Mouse (Mus musculus): ENCODE data around the gene Olfr491. TPM values are rescaled to one million over a fixed set of nuclear protein-coding genes. Genes with fewer than 3 reads are reported as not detected.

Gene Olfr491
- total and polyA plus RNA-seq, 3 experiments: not detected

DNA sequence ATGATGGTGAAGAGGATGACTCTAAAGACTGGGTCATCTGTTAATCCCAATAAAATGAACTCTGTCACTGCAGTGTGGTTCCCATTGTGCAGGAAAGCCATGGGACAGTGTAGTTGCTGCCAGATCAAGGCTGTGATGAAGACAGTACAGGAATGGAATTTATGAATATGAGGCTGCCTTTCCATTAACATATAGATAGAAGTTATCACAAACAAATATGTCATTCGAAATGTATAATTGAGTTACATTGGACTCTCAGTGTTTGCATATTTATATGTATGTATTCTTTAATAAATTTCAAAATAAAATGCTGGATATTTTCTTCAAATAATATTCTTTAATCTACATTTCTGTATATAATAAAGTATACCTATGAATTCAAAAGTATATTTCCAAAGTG is 33.6 kb downstream of the Olfr491 start, which contains the start of gene Olfr493:
Gene Olfr493, minus strand, starts transcription at position 101 of the 400 bp plus-strand sequence.
- no peak for DNase-seq (ENCODE audit: low read depth, low spot score)
- H3K9me3 ChIP-seq (replicated peaks; ENCODE audit: insufficient read depth, low read length): no peaks in the 10 kb centered on the region
- no peaks in the 10 kb centered on the region for H3K36me3 ChIP-seq (ENCODE audit: control insufficient read depth in 1 of 2, insufficient read depth in 2 of 2, low read length in 2 of 2)
- H3K27me3 ChIP-seq (ENCODE audit: control insufficient read depth in 1 of 2, insufficient read depth in 2 of 2, low read length in 2 of 2): no peaks in the 10 kb centered on the region
- no peaks in the 10 kb centered on the region for H3K79me2 ChIP-seq (ENCODE audit: control insufficient read depth, insufficient read depth, low read length, poor library complexity)
- no peak within 1 kb of the TSS for H3K9ac ChIP-seq (ENCODE audit: control insufficient read depth, low read depth, low read length, poor library complexity, severe bottlenecking)
- no peaks in the 10 kb centered on the region for H3K4me1 ChIP-seq (ENCODE audit: control insufficient read depth in 1 of 2, insufficient read depth in 2 of 2, low read length in 2 of 2)
- H3K4me3 ChIP-seq (ENCODE audit: control insufficient read depth in 1 of 2, insufficient read depth in 1 of 2, low read depth in 2 of 2, low read length in 2 of 2): no peak within 1 kb of the TSS
- no peak within 1 kb of the TSS for H3K27ac ChIP-seq (ENCODE audit: control insufficient read depth, low read depth, low read length)
- no peak for TF ChIP-seq KAT2A (conservative IDR thresholded peaks at IDR 0.05; ENCODE audit: low read depth, low read length)
- no peak for TF ChIP-seq SIN3A (IDR thresholded peaks at IDR 0.05; ENCODE audit: low read length)
- TF ChIP-seq ZMIZ1 (IDR thresholded peaks at IDR 0.05; ENCODE audit: low read depth, low read length): no peak
- TF ChIP-seq MYC (IDR thresholded peaks at IDR 0.05; ENCODE audit: low read depth, low read length): no peak
- TF ChIP-seq E2F4 (IDR thresholded peaks at IDR 0.05; ENCODE audit: borderline replicate concordance, low read depth, low read length): no peak
- no peak for TF ChIP-seq MAX (IDR thresholded peaks at IDR 0.05; ENCODE audit: low read length)

- Histone ChIP-seq H3K27me3 (ENCODE audit: control insufficient read depth in 1 of 2, insufficient read depth in 2 of 2, low read length in 2 of 2) (no peaks in the 10 kb centered on the region), H3K79me2 (ENCODE audit: control insufficient read depth, insufficient read depth, low read length, poor library complexity) (no peaks in the 10 kb centered on the region), H3K9ac (ENCODE audit: control insufficient read depth, low read depth, low read length, poor library complexity, severe bottlenecking) (no peak within 1 kb of the TSS), H3K9me3 (replicated peaks; ENCODE audit: insufficient read depth, low read length) (no peaks in the 10 kb centered on the region), H3K4me3 (ENCODE audit: control insufficient read depth in 1 of 2, insufficient read depth in 1 of 2, low read depth in 2 of 2, low read length in 2 of 2) (no peak within 1 kb of the TSS), H3K27ac (ENCODE audit: control insufficient read depth, low read depth, low read length) (no peak within 1 kb of the TSS), H3K36me3 (ENCODE audit: control insufficient read depth in 1 of 2, insufficient read depth in 2 of 2, low read length in 2 of 2) (no peaks in the 10 kb centered on the region), H3K4me1 (ENCODE audit: control insufficient read depth in 1 of 2, insufficient read depth in 2 of 2, low read length in 2 of 2) (no peaks in the 10 kb centered on the region)
- no peak for DNase-seq (ENCODE audit: low read depth, low spot score)
- no peak for TF ChIP-seq HCFC1 (IDR thresholded peaks at IDR 0.05; ENCODE audit: low read depth, low read length)
- TF ChIP-seq GABPA (IDR thresholded peaks at IDR 0.05; ENCODE audit: low read depth, low read length): no peak
- no peak for TF ChIP-seq MXI1 (IDR thresholded peaks at IDR 0.05; ENCODE audit: low read depth, low read length)
- TF ChIP-seq ZMIZ1 (IDR thresholded peaks at IDR 0.05; ENCODE audit: low read depth, low read length): no peak
- TF ChIP-seq TBP (IDR thresholded peaks at IDR 0.05; ENCODE audit: low read depth, low read length): no peak
Observed at GRCm38 (mm10) chr7:108365035-108365434, 51.8 kb downstream of the Olfr491 start, which contains the start of gene Olfr494. Gene Olfr494 (plus strand): TSS chr7:108365335.

Other genes starting within 250 kb of the Olfr491 start
- not detected in 2 replicates for gene Olfr480, start 246.1 kb upstream of the Olfr491 start, total RNA-seq (2012; rRNA removed)
- gene Olfr480, start 246.1 kb upstream of the Olfr491 start, polyA plus RNA-seq (2012; ENCODE audit: insufficient read depth in 1 of 2, insufficient read length in 2 of 2, low read depth in 1 of 2, low replicate concordance in 2 of 2, missing spikeins in 1 of 2): not detected
- gene Olfr481, start 233.6 kb upstream of the Olfr491 start, total RNA-seq (2012; rRNA removed): not detected in 2 replicates
- gene Olfr481, start 233.6 kb upstream of the Olfr491 start, polyA plus RNA-seq (2012; ENCODE audit: insufficient read depth in 1 of 2, insufficient read length in 2 of 2, low read depth in 1 of 2, low replicate concordance in 2 of 2, missing spikeins in 1 of 2): not detected
- not detected in 2 replicates for gene Olfr482, start 215.9 kb upstream of the Olfr491 start, total RNA-seq (2012; rRNA removed)
- not detected for gene Olfr482, start 215.9 kb upstream of the Olfr491 start, polyA plus RNA-seq (2012; ENCODE audit: insufficient read depth in 1 of 2, insufficient read length in 2 of 2, low read depth in 1 of 2, low replicate concordance in 2 of 2, missing spikeins in 1 of 2)
- gene Olfr483, start 212.6 kb upstream of the Olfr491 start, total RNA-seq (2012; rRNA removed): not detected in 2 replicates
- not detected for gene Olfr483, start 212.6 kb upstream of the Olfr491 start, polyA plus RNA-seq (2012; ENCODE audit: insufficient read depth in 1 of 2, insufficient read length in 2 of 2, low read depth in 1 of 2, low replicate concordance in 2 of 2, missing spikeins in 1 of 2)
- not detected in 2 replicates for gene Olfr484, start 186.0 kb upstream of the Olfr491 start, total RNA-seq (2012; rRNA removed)
- gene Olfr484, start 186.0 kb upstream of the Olfr491 start, polyA plus RNA-seq (2012; ENCODE audit: insufficient read depth in 1 of 2, insufficient read length in 2 of 2, low read depth in 1 of 2, low replicate concordance in 2 of 2, missing spikeins in 1 of 2): not detected
- not detected in 2 replicates for gene Olfr485, start 153.6 kb upstream of the Olfr491 start, total RNA-seq (2012; rRNA removed)
- gene Olfr485, start 153.6 kb upstream of the Olfr491 start, polyA plus RNA-seq (2012; ENCODE audit: insufficient read depth in 1 of 2, insufficient read length in 2 of 2, low read depth in 1 of 2, low replicate concordance in 2 of 2, missing spikeins in 1 of 2): not detected
- gene Olfr486, start 140.7 kb upstream of the Olfr491 start, total RNA-seq (2012; rRNA removed): not detected in 2 replicates
- not detected for gene Olfr486, start 140.7 kb upstream of the Olfr491 start, polyA plus RNA-seq (2012; ENCODE audit: insufficient read depth in 1 of 2, insufficient read length in 2 of 2, low read depth in 1 of 2, low replicate concordance in 2 of 2, missing spikeins in 1 of 2)
- gene Olfr487, start 98.8 kb upstream of the Olfr491 start, total RNA-seq (2012; rRNA removed): not detected in 2 replicates
- not detected for gene Olfr487, start 98.8 kb upstream of the Olfr491 start, polyA plus RNA-seq (2012; ENCODE audit: insufficient read depth in 1 of 2, insufficient read length in 2 of 2, low read depth in 1 of 2, low replicate concordance in 2 of 2, missing spikeins in 1 of 2)
- not detected in 2 replicates for gene Olfr488, start 55.1 kb upstream of the Olfr491 start, total RNA-seq (2012; rRNA removed)
- not detected for gene Olfr488, start 55.1 kb upstream of the Olfr491 start, polyA plus RNA-seq (2012; ENCODE audit: insufficient read depth in 1 of 2, insufficient read length in 2 of 2, low read depth in 1 of 2, low replicate concordance in 2 of 2, missing spikeins in 1 of 2)
- gene Olfr490, start 24.5 kb upstream of the Olfr491 start, total RNA-seq (2012; rRNA removed): not detected in 2 replicates
- gene Olfr490, start 24.5 kb upstream of the Olfr491 start, polyA plus RNA-seq (2012; ENCODE audit: insufficient read depth in 1 of 2, insufficient read length in 2 of 2, low read depth in 1 of 2, low replicate concordance in 2 of 2, missing spikeins in 1 of 2): not detected
- gene Olfr492, start 10.2 kb downstream of the Olfr491 start, total RNA-seq (2012; rRNA removed): not detected in 2 replicates
- not detected for gene Olfr492, start 10.2 kb downstream of the Olfr491 start, polyA plus RNA-seq (2012; ENCODE audit: insufficient read depth in 1 of 2, insufficient read length in 2 of 2, low read depth in 1 of 2, low replicate concordance in 2 of 2, missing spikeins in 1 of 2)
- gene Olfr493, start 33.5 kb downstream of the Olfr491 start, total RNA-seq (2012; rRNA removed): not detected in 2 replicates
- gene Olfr493, start 33.5 kb downstream of the Olfr491 start, polyA plus RNA-seq (2012; ENCODE audit: insufficient read depth in 1 of 2, insufficient read length in 2 of 2, low read depth in 1 of 2, low replicate concordance in 2 of 2, missing spikeins in 1 of 2): not detected
- gene Olfr494, start 51.9 kb downstream of the Olfr491 start, total RNA-seq (2012; rRNA removed): not detected in 2 replicates
- gene Olfr494, start 51.9 kb downstream of the Olfr491 start, polyA plus RNA-seq (2012; ENCODE audit: insufficient read depth in 1 of 2, insufficient read length in 2 of 2, low read depth in 1 of 2, low replicate concordance in 2 of 2, missing spikeins in 1 of 2): not detected
- not detected in 2 replicates for gene Olfr495, start 79.7 kb downstream of the Olfr491 start, total RNA-seq (2012; rRNA removed)
- not detected for gene Olfr495, start 79.7 kb downstream of the Olfr491 start, polyA plus RNA-seq (2012; ENCODE audit: insufficient read depth in 1 of 2, insufficient read length in 2 of 2, low read depth in 1 of 2, low replicate concordance in 2 of 2, missing spikeins in 1 of 2)
- gene Olfr497, start 107.0 kb downstream of the Olfr491 start, total RNA-seq (2012; rRNA removed): not detected in 2 replicates
- not detected for gene Olfr497, start 107.0 kb downstream of the Olfr491 start, polyA plus RNA-seq (2012; ENCODE audit: insufficient read depth in 1 of 2, insufficient read length in 2 of 2, low read depth in 1 of 2, low replicate concordance in 2 of 2, missing spikeins in 1 of 2)
- not detected in 2 replicates for gene Olfr498, start 151.9 kb downstream of the Olfr491 start, total RNA-seq (2012; rRNA removed)
- gene Olfr498, start 151.9 kb downstream of the Olfr491 start, polyA plus RNA-seq (2012; ENCODE audit: insufficient read depth in 1 of 2, insufficient read length in 2 of 2, low read depth in 1 of 2, low replicate concordance in 2 of 2, missing spikeins in 1 of 2): not detected
- gene Olfr502, start 211.6 kb downstream of the Olfr491 start, total RNA-seq (2012; rRNA removed): not detected in 2 replicates
- gene Olfr502, start 211.6 kb downstream of the Olfr491 start, polyA plus RNA-seq (2012; ENCODE audit: insufficient read depth in 1 of 2, insufficient read length in 2 of 2, low read depth in 1 of 2, low replicate concordance in 2 of 2, missing spikeins in 1 of 2): not detected
- gene Olfr503, start 231.1 kb downstream of the Olfr491 start, total RNA-seq (2012; rRNA removed): not detected in 2 replicates
- not detected for gene Olfr503, start 231.1 kb downstream of the Olfr491 start, polyA plus RNA-seq (2012; ENCODE audit: insufficient read depth in 1 of 2, insufficient read length in 2 of 2, low read depth in 1 of 2, low replicate concordance in 2 of 2, missing spikeins in 1 of 2)

Measured in MEL (cell line).